Mouse (Mus musculus): ENCODE measurements around the gene Smim1. TPM values are rescaled to one million over a fixed set of nuclear protein-coding genes. Genes with fewer than 3 reads are reported as not detected.

Gene Smim1
- total and polyA plus RNA-seq, 2 experiments from 2014 or later, result 14.6 to 20.6 TPM

DNA sequence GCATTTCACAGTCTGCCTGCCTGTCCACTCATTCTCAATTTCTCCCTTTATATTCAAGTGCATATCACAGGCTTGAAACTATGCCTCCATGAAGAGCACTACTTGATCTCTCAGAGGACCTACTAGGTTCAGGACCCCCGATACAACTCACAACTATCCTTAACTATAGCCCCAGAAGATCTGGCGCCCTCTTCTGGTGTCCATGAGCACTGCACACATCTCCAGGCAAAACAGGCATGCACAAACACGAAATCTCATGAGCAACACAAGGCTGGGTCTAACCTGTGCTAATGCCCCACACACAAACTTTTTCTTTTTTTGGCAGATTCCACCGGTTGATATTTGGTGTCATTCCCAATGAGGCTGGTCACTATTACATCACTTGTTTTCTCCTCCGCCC lies 19.8 kb upstream of the Smim1 start:
- peak; percentile 33; the same call in 1 of the 2 replicates for TF ChIP-seq CTCF (IDR thresholded peaks at IDR 0.05)
- H3K27ac ChIP-seq (ENCODE audit: low read depth, low read length), result no peak overlapping the region
- ATAC-seq (ENCODE audit: low FRiP score) (no peak), DNase-seq (ENCODE audit: low spot score) (no peak)
- no peaks in the 10 kb centered on the region for H3K4me1 ChIP-seq (ENCODE audit: insufficient read depth, low read length)
- H3K4me3 ChIP-seq (ENCODE audit: low read depth, low read length), result no peak overlapping the region
- no peaks in the 10 kb centered on the region for H3K9me3 ChIP-seq (ENCODE audit: low read length)
- no peak overlapping the region for H3K4me2 ChIP-seq (ENCODE audit: low read depth, low read length, poor library complexity, severe bottlenecking)
- 71% methylated on average over 5 of the region's 5 CpGs for WGBS
- H3K9ac ChIP-seq (replicated peaks; ENCODE audit: low read length, poor library complexity, severe bottlenecking), result no peak overlapping the region
- no peaks in the 10 kb centered on the region for H3K36me3 ChIP-seq (ENCODE audit: insufficient read depth, low read length)
- no peaks in the 10 kb centered on the region for H3K27me3 ChIP-seq (ENCODE audit: insufficient read depth, low read length)

DNA sequence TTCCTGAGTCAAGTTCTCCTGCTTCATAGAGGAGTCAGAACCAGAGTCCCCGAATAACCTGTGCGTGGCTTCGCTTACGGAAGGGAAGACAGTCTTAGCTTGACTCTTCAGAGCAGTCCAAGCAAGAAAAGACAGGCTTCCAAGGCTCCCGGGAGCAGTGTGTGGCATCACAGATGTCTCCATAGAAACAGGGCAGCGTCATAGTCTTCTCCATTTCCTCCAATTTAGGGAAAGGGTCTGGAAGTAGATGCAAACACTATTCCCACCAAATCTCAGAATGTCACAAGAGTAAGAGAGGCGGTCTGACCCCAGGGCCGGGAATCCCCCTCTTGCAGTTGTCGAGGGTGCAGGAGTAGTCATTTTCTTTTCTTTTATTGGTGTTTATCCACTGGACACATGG lies 16.5 kb upstream of the Smim1 start, which contains the start of gene Ccdc27:
TSS of gene Ccdc27 (minus strand) at position 101 of the 400 bp plus-strand sequence.
- ATAC-seq (ENCODE audit: low FRiP score), result no peak
- WGBS, result 85% methylated on average over 9 of the region's 9 CpGs

DNA sequence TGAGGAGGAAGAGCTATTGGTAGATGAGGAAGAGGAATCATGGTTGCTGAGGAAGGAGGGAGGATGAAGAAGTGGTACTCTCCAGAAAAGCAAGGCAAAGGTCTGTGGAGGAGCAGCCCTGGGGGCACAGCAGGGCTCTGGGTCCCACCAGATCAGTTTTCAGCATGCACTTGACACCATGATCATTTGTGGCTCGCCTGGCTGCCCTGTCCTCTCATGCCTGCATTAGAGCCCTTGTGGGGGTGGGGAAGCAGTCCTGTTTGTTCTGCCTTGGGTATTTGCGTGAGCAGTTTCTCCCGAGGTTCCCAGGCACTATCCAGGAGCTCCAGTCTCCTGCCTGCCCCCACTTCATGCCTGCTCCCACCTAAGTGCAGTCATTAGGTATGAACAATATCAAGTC lies 11.1 kb upstream of the Smim1 start:
- ATAC-seq (ENCODE audit: low FRiP score), result no peak
- Histone ChIP-seq H3K27ac (ENCODE audit: low read depth, low read length) (no peak overlapping the region), H3K4me1 (ENCODE audit: insufficient read depth, low read length) (no peaks in the 10 kb centered on the region), H3K4me3 (ENCODE audit: low read depth, low read length) (no peak overlapping the region), H3K27me3 (ENCODE audit: insufficient read depth, low read length) (0 out of 2 replicates have a peak, but pooled peaks cover 3% of the 10 kb centered on the region), H3K4me2 (ENCODE audit: low read depth, low read length, poor library complexity, severe bottlenecking) (no peak overlapping the region), H3K36me3 (ENCODE audit: insufficient read depth, low read length) (no peaks in the 10 kb centered on the region), H3K9me3 (ENCODE audit: low read length) (no peaks in the 10 kb centered on the region), H3K9ac (replicated peaks; ENCODE audit: low read length, poor library complexity, severe bottlenecking) (no peak overlapping the region)
- 47% methylated on average over 3 of the region's 3 CpGs for WGBS
- TF ChIP-seq CTCF (IDR thresholded peaks at IDR 0.05), result no peak
- no peak for DNase-seq (ENCODE audit: low spot score)

More for the DNA sequence above, 16.5 kb upstream of the Smim1 start, which contains the start of gene Ccdc27:
- H3K4me3 ChIP-seq (ENCODE audit: low read depth, low read length), result no peak within 1 kb of the TSS
- H3K9me3 ChIP-seq (ENCODE audit: low read length), result no peaks in the 10 kb centered on the region
- H3K9ac ChIP-seq (replicated peaks; ENCODE audit: low read length, poor library complexity, severe bottlenecking), result no peak within 1 kb of the TSS
- H3K27me3 ChIP-seq (ENCODE audit: insufficient read depth, low read length), result no peaks in the 10 kb centered on the region
- TF ChIP-seq CTCF (IDR thresholded peaks at IDR 0.05), result no peak
- H3K4me1 ChIP-seq (ENCODE audit: insufficient read depth, low read length), result no peaks in the 10 kb centered on the region
- DNase-seq (ENCODE audit: low spot score), result no peak
- H3K4me2 ChIP-seq (ENCODE audit: low read depth, low read length, poor library complexity, severe bottlenecking), result no peak within 1 kb of the TSS
- H3K27ac ChIP-seq (ENCODE audit: low read depth, low read length), result no peak within 1 kb of the TSS
- H3K36me3 ChIP-seq (ENCODE audit: insufficient read depth, low read length), result no peaks in the 10 kb centered on the region

- peaks cover 5% of the 10 kb centered on the region; the same call in 1 of the 2 replicates for H3K4me1 ChIP-seq (ENCODE audit: insufficient read depth, low read length)
- no peak for ATAC-seq (ENCODE audit: low FRiP score)
- TF ChIP-seq CTCF (IDR thresholded peaks at IDR 0.05), result peak; percentile 57
- DNase-seq (ENCODE audit: low spot score), result no peak
- H3K9me3 ChIP-seq (ENCODE audit: low read length), result no peaks in the 10 kb centered on the region
- H3K9ac ChIP-seq (replicated peaks; ENCODE audit: low read length, poor library complexity, severe bottlenecking), result no peak overlapping the region
- H3K27me3 ChIP-seq (ENCODE audit: insufficient read depth, low read length), result 0 out of 2 replicates have a peak, but pooled peaks cover 6% of the 10 kb centered on the region
- no peak overlapping the region for H3K4me2 ChIP-seq (ENCODE audit: low read depth, low read length, poor library complexity, severe bottlenecking)
- H3K27ac ChIP-seq (ENCODE audit: low read depth, low read length), result no peak overlapping the region
- no peaks in the 10 kb centered on the region for H3K36me3 ChIP-seq (ENCODE audit: insufficient read depth, low read length)
- no peak overlapping the region for H3K4me3 ChIP-seq (ENCODE audit: low read depth, low read length)
Measured at GRCm38 (mm10) chr4:154028646-154029045, 2.6 kb upstream of the Smim1 start.

DNA sequence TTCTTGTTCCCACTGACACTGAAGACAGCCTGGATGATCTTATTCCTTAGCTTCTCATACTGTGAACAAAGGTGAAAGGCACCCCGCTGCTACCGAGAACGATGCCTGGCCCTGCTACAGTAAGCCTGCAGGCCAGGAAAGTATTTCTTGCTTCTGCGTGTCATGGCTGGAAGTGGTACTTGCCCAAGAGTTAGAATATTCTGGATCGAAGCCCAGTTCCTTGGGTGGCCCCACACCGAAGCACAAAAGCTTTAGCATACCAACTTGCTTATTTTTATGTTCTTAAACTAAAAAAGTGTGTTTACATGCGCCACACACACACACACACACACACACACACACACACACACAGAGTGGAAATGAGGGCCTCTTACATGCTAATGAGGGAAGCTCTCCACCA lies 2.0 kb upstream of the Smim1 start:
- DNase-seq (ENCODE audit: low spot score) (no peak), ATAC-seq (ENCODE audit: low FRiP score) (no peak)
- H3K27ac ChIP-seq (ENCODE audit: low read depth, low read length), result no peak overlapping the region
- 0 out of 2 replicates have a peak, but pooled peaks cover 6% of the 10 kb centered on the region for H3K27me3 ChIP-seq (ENCODE audit: insufficient read depth, low read length)
- no peaks in the 10 kb centered on the region for H3K9me3 ChIP-seq (ENCODE audit: low read length)
- WGBS, result 75% methylated on average over 7 of the region's 7 CpGs
- no peak overlapping the region for H3K4me2 ChIP-seq (ENCODE audit: low read depth, low read length, poor library complexity, severe bottlenecking)
- H3K36me3 ChIP-seq (ENCODE audit: insufficient read depth, low read length), result no peaks in the 10 kb centered on the region
- no peak overlapping the region for H3K4me3 ChIP-seq (ENCODE audit: low read depth, low read length)
- TF ChIP-seq CTCF (IDR thresholded peaks at IDR 0.05), result no peak
- peaks cover 5% of the 10 kb centered on the region; the same call in 1 of the 2 replicates for H3K4me1 ChIP-seq (ENCODE audit: insufficient read depth, low read length)
- no peak overlapping the region for H3K9ac ChIP-seq (replicated peaks; ENCODE audit: low read length, poor library complexity, severe bottlenecking)

DNA sequence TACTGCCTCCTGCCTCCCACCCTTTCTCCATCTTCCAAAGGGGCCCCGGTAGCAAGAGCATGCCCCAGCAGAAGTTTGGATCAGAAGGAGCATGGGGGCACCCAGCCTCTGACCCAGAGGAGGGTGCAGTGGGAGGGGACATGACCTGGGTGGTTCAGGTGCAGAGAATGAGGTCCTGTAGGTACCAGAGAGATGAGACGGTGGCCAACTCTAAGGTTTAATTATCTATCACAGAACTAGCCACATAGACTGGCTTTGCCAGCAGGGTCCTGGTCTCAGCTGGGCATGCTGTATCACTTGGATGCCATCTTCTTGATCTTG lies 371 bp upstream of the Smim1 start:
- ATAC-seq (ENCODE audit: low FRiP score) (no peak), DNase-seq (ENCODE audit: low spot score) (no peak)
- Histone ChIP-seq H3K4me1 (ENCODE audit: insufficient read depth, low read length) (peaks cover 5% of the 10 kb centered on the region; the same call in 1 of the 2 replicates), H3K4me2 (ENCODE audit: low read depth, low read length, poor library complexity, severe bottlenecking) (peak overlapping the region; percentile 68), H3K36me3 (ENCODE audit: insufficient read depth, low read length) (peaks cover 5% of the 10 kb centered on the region; the same call in 1 of the 2 replicates), H3K27me3 (ENCODE audit: insufficient read depth, low read length) (0 out of 2 replicates have a peak, but pooled peaks cover 6% of the 10 kb centered on the region), H3K27ac (ENCODE audit: low read depth, low read length) (no peak overlapping the region), H3K9ac (replicated peaks; ENCODE audit: low read length, poor library complexity, severe bottlenecking) (0 out of 2 replicates have a peak overlapping the region, but pooled peaks have one; percentile 50), H3K4me3 (ENCODE audit: low read depth, low read length) (peak overlapping the region; percentile 37), H3K9me3 (ENCODE audit: low read length) (no peaks in the 10 kb centered on the region)
- WGBS, result 34% methylated on average over 2 of the region's 2 CpGs
- TF ChIP-seq CTCF (IDR thresholded peaks at IDR 0.05), result no peak
